Mouse (Mus musculus) MEL (cell line): ENCODE data around the gene Eef2k. TPM values are rescaled to one million over a fixed set of nuclear protein-coding genes. Genes with fewer than 3 reads are reported as not detected.

ENCODE experiments used
- DNase-seq: peaks from one replicate; pipeline ENCODE4 v3.0.0; 2011; ENCODE audit warnings: low read depth, low spot score
- H3K27ac ChIP-seq: 2 replicates; pipeline ENCODE4 v1.5.1; 2012; ENCODE audit warnings: low read depth, mild to moderate bottlenecking, control low read depth, low read length, moderate library complexity; ENCODE audit not compliant: control insufficient read depth
- H3K27me3 ChIP-seq, 2 experiments: fragments of 150-350 bp in 1 of 2; sonication (generic) in 1 of 2; 2 replicates each; pipeline ENCODE4 v1.6.1; 2012; ENCODE audit warnings: low read length in 2 of 2, mild to moderate bottlenecking in 2 of 2, improper control_type of control experiment in 1 of 2, moderate library complexity in 1 of 2; ENCODE audit not compliant: insufficient read depth in 2 of 2, control insufficient read depth in 1 of 2
- H3K36me3 ChIP-seq, 2 experiments: 2 replicates each; pipeline ENCODE4 v1.6.1; 2012 to 2014; ENCODE audit warnings: low read length in 2 of 2, improper control_type of control experiment in 1 of 2, inconsistent platforms in 1 of 2, mild to moderate bottlenecking in 1 of 2; ENCODE audit not compliant: insufficient read depth in 2 of 2, control insufficient read depth in 1 of 2
- H3K4me1 ChIP-seq, 2 experiments: fragments of 150-350 bp in 1 of 2; sonication (generic) in 1 of 2; 2 replicates each; pipeline ENCODE4 v1.6.1; 2012; ENCODE audit warnings: low read length in 2 of 2, improper control_type of control experiment in 1 of 2, mild to moderate bottlenecking in 1 of 2; ENCODE audit not compliant: insufficient read depth in 2 of 2, control insufficient read depth in 1 of 2
- H3K4me3 ChIP-seq, 2 experiments: fragments of 150-350 bp in 1 of 2; sonication (generic) in 1 of 2; 2 replicates each; pipeline ENCODE4 v1.5.1; 2012; ENCODE audit warnings: low read depth in 2 of 2, low read length in 2 of 2, mild to moderate bottlenecking in 2 of 2, moderate library complexity in 2 of 2, control low read depth in 1 of 2, improper control_type of control experiment in 1 of 2; ENCODE audit not compliant: control insufficient read depth in 1 of 2, insufficient read depth in 1 of 2
- H3K79me2 ChIP-seq: 2 replicates; pipeline ENCODE4 v1.6.1; 2012; ENCODE audit warnings: mild to moderate bottlenecking, low read length, moderate library complexity; ENCODE audit not compliant: control insufficient read depth, poor library complexity, insufficient read depth
- H3K9ac ChIP-seq: 2 replicates; pipeline ENCODE4 v1.6.1; 2012; ENCODE audit warnings: low read depth, mild to moderate bottlenecking, control low read depth, low read length, moderate library complexity; ENCODE audit not compliant: control insufficient read depth, poor library complexity, severe bottlenecking
- H3K9me3 ChIP-seq: fragments of 150-350 bp; sonication (generic); replicated peaks from 2 replicates; pipeline ENCODE4 v1.6.1; 2012; ENCODE audit warnings: mild to moderate bottlenecking, low read length, improper control_type of control experiment, moderate library complexity; ENCODE audit not compliant: insufficient read depth
- BHLHE40 ChIP-seq: IDR thresholded peaks from 2 replicates; pipeline ENCODE4 v1.6.1; 2012; ENCODE audit warnings: low read depth, mild to moderate bottlenecking, inconsistent platforms, low read length, improper control_type of control experiment, borderline replicate concordance
- CHD1 ChIP-seq: IDR thresholded peaks from 2 replicates; pipeline ENCODE4 v1.6.1; 2012; ENCODE audit warnings: low read depth, mild to moderate bottlenecking, inconsistent platforms, low read length, improper control_type of control experiment
- CHD2 ChIP-seq: IDR thresholded peaks from 2 replicates; pipeline ENCODE4 v1.6.1; 2011; ENCODE audit warnings: low read length, improper control_type of control experiment
- CTCF ChIP-seq, 3 experiments: IDR thresholded peaks in 2 of 3; conservative IDR thresholded peaks in 1 of 3; 2 replicates each; pipeline ENCODE4 v1.5.1; 2011 to 2012; ENCODE audit warnings: low read length in 3 of 3, low read depth in 2 of 3, mild to moderate bottlenecking in 2 of 3, improper control_type of control experiment in 1 of 3, inconsistent platforms in 1 of 3, mixed read lengths in 1 of 3, moderate library complexity in 1 of 3; ENCODE audit not compliant: control insufficient read depth in 1 of 3, insufficient read depth in 1 of 3, poor library complexity in 1 of 3, severe bottlenecking in 1 of 3
- ELF1 ChIP-seq: IDR thresholded peaks from 2 replicates; pipeline ENCODE4 v1.6.1; 2014; ENCODE audit warnings: low read depth, mild to moderate bottlenecking, inconsistent platforms, low read length, improper control_type of control experiment, moderate library complexity
- HCFC1 ChIP-seq: IDR thresholded peaks from 2 replicates; pipeline ENCODE4 v1.6.1; 2012; ENCODE audit warnings: low read depth, mild to moderate bottlenecking, inconsistent platforms, low read length, improper control_type of control experiment, moderate library complexity
- JUND ChIP-seq: IDR thresholded peaks from 2 replicates; pipeline ENCODE4 v1.6.1; 2011; ENCODE audit warnings: low read depth, mild to moderate bottlenecking, improper control_type of control experiment, low read length
- KAT2A ChIP-seq: conservative IDR thresholded peaks from 2 replicates; pipeline ENCODE4 v1.6.1; 2012; ENCODE audit warnings: low read depth, low read length, improper control_type of control experiment, inconsistent platforms
- MAX ChIP-seq: IDR thresholded peaks from 2 replicates; pipeline ENCODE4 v1.6.1; 2011; ENCODE audit warnings: low read length, improper control_type of control experiment
- MXI1 ChIP-seq: IDR thresholded peaks from 2 replicates; pipeline ENCODE4 v1.6.1; 2011; ENCODE audit warnings: mild to moderate bottlenecking, low read depth, low read length, improper control_type of control experiment
- MYB ChIP-seq: IDR thresholded peaks from 2 replicates; pipeline ENCODE4 v1.6.1; 2011; ENCODE audit warnings: mild to moderate bottlenecking, low read depth, low read length, improper control_type of control experiment
- NELFE ChIP-seq: IDR thresholded peaks from 2 replicates; pipeline ENCODE4 v1.6.1; 2011; ENCODE audit warnings: low read depth, low read length, improper control_type of control experiment
- NRF1 ChIP-seq: IDR thresholded peaks from 2 replicates; pipeline ENCODE4 v1.6.1; 2014; ENCODE audit warnings: low read depth, mild to moderate bottlenecking, inconsistent platforms, low read length, improper control_type of control experiment, moderate library complexity; ENCODE audit not compliant: poor library complexity, insufficient read depth, severe bottlenecking
- POLR2A ChIP-seq, 2 experiments: IDR thresholded peaks; 2 replicates each; pipeline ENCODE4 v1.6.1; 2011 to 2012; ENCODE audit warnings: low read length in 2 of 2, mild to moderate bottlenecking in 2 of 2, control low read depth in 1 of 2, improper control_type of control experiment in 1 of 2, low read depth in 1 of 2, moderate library complexity in 1 of 2; ENCODE audit not compliant: control insufficient read depth in 1 of 2, insufficient read depth in 1 of 2, poor library complexity in 1 of 2
- POLR2AphosphoS5 ChIP-seq: IDR thresholded peaks from 2 replicates; pipeline ENCODE4 v1.6.1; 2012; ENCODE audit warnings: low read depth, borderline replicate concordance, mild to moderate bottlenecking, inconsistent platforms, low read length, moderate library complexity, mixed read lengths
- RAD21 ChIP-seq: IDR thresholded peaks from 2 replicates; pipeline ENCODE4 v1.6.1; 2011; ENCODE audit warnings: mild to moderate bottlenecking, low read depth, low read length, improper control_type of control experiment
- RCOR1 ChIP-seq: IDR thresholded peaks from 2 replicates; pipeline ENCODE4 v1.6.1; 2012; ENCODE audit warnings: low read depth, mild to moderate bottlenecking, inconsistent platforms, low read length, improper control_type of control experiment
- SIN3A ChIP-seq: IDR thresholded peaks from 2 replicates; pipeline ENCODE4 v1.6.1; 2012; ENCODE audit warnings: low read length, improper control_type of control experiment, inconsistent platforms
- SMC3 ChIP-seq: IDR thresholded peaks from 2 replicates; pipeline ENCODE4 v1.6.1; 2011; ENCODE audit warnings: low read depth, low read length, improper control_type of control experiment
- TBP ChIP-seq: IDR thresholded peaks from 2 replicates; pipeline ENCODE4 v1.8.0; 2011; ENCODE audit warnings: low read depth, low read length, improper control_type of control experiment
- TCF12 ChIP-seq: IDR thresholded peaks from 2 replicates; pipeline ENCODE4 v1.6.1; 2014; ENCODE audit warnings: low read depth, mild to moderate bottlenecking, inconsistent platforms, low read length, improper control_type of control experiment, moderate library complexity
- USF1 ChIP-seq: IDR thresholded peaks from 2 replicates; pipeline ENCODE4 v1.6.1; 2014; ENCODE audit warnings: low read depth, mild to moderate bottlenecking, inconsistent platforms, low read length, improper control_type of control experiment, moderate library complexity
- USF2 ChIP-seq, 2 experiments: IDR thresholded peaks; 2 replicates each; pipeline ENCODE4 v1.6.1; 2011 to 2012; ENCODE audit warnings: improper control_type of control experiment in 2 of 2, low read length in 2 of 2, borderline replicate concordance in 1 of 2, inconsistent platforms in 1 of 2, low read depth in 1 of 2, mild to moderate bottlenecking in 1 of 2; ENCODE audit not compliant: insufficient read depth in 1 of 2
- ZC3H11A ChIP-seq: IDR thresholded peaks from 2 replicates; pipeline ENCODE4 v1.6.1; 2012; ENCODE audit warnings: low read depth, mild to moderate bottlenecking, inconsistent platforms, low read length, improper control_type of control experiment
- ZMIZ1 ChIP-seq: IDR thresholded peaks from 2 replicates; pipeline ENCODE4 v1.6.1; 2012; ENCODE audit warnings: low read depth, mild to moderate bottlenecking, inconsistent platforms, low read length, improper control_type of control experiment, moderate library complexity
- polyA plus RNA-seq, 2 experiments: library from polyadenylated mRNA; stranded (reverse) in 1 of 2; unstranded in 1 of 2; fragments of >175 nt in 1 of 2; fragments of >200 nt in 1 of 2; gene quantifications; 2 replicates each; pipeline versions ENCODE4 v1.2.1 to v1.2.4; 2012; ENCODE audit warnings: low replicate concordance in 2 of 2, low read depth in 1 of 2; ENCODE audit not compliant: insufficient read length in 2 of 2, insufficient read depth in 1 of 2, missing spikeins in 1 of 2
- total RNA-seq: library from RNA; depleted of rRNA; stranded (reverse); fragments of 300-350 nt; gene quantifications from 2 replicates; pipeline ENCODE4 v1.2.3, GENCODE M21; 2012

Gene Eef2k
- total and polyA plus RNA-seq, 3 experiments = 56.2 to 69.2 TPM; not detected in 1

DNA sequence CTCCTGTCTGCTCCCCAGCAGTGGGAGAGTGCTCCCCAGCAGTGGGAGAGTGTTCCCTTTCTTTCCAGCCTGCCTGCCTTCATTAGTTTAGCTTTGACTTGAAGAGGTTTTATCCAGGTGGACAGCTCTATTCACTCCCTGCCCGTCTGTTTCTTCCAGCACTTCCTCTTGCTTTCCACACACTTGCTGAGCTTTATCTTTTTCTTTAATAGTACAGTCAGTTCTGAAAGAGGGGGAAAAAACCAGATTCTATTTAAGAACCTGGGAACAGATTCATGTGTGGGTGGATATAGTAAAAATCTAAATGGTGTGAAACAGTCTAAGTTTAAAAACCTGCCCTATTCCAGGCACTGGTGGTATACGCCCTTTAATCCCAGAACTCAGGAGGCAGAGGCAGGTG lies 17.5 kb upstream of the Eef2k start:
- Histone ChIP-seq H3K4me3 (no peak overlapping the region), H3K4me1 (peaks cover 0 to 8% of the 10 kb centered on the region in 2 experiments; a peak in 2 of 4 replicates), H3K36me3 (peaks cover 0 to 4% of the 10 kb centered on the region in 2 experiments; a peak in 1 of 4 replicates), H3K27ac (no peak overlapping the region), H3K9me3 (no peaks in the 10 kb centered on the region), H3K79me2 (no peaks in the 10 kb centered on the region), H3K9ac (no peak overlapping the region), H3K27me3 (peaks cover 0 to 1% of the 10 kb centered on the region in 2 experiments; a peak in 1 of 4 replicates)
- no peak for TF ChIP-seq MAX
- no peak for TF ChIP-seq ELF1
- no peak for TF ChIP-seq MYB
- TF ChIP-seq USF1 = no peak
- no peak for TF ChIP-seq NRF1
- no peak for TF ChIP-seq CHD2
- TF ChIP-seq CHD1 = no peak
- no peak for TF ChIP-seq TBP
- TF ChIP-seq POLR2AphosphoS5 = no peak
- no peak for TF ChIP-seq ZMIZ1
- TF ChIP-seq MXI1 = no peak
- TF ChIP-seq SMC3 = no peak
- no peak for DNase-seq

DNA sequence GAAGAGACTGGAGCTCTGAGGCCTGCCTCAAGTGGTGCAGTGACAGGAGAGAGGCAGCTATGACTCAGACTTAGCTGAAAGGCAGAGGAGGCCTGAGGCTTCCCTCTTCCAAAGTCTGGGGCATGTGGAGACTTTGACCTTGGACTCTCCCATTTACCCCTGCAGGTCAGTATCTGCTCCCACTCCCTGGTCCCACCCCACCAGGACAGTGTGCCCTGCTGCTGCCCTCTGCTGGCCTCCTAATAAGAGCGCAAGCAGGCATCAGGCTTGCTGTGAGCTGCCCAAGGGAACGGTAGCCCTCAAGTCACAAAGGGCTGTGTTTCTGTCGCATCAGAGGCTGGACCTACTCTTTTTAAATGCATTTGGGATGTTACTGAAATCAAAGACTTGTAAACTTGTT lies 16.2 kb upstream of the Eef2k start:
- Histone ChIP-seq H3K27ac (no peak overlapping the region), H3K27me3 (peaks cover 0 to 1% of the 10 kb centered on the region in 2 experiments; a peak in 1 of 4 replicates)
- DNase-seq = peak; percentile 60
- TF ChIP-seq ZC3H11A (peak; percentile 37; the same call in 1 of the 2 replicates), TBP (no peak), SMC3 (peak; percentile 76), BHLHE40 (no peak), POLR2A (IDR thresholded peaks at IDR 0.05; ENCODE audit: control insufficient read depth in 1 of 2, insufficient read depth in 1 of 2, low read depth in 1 of 2, low read length in 2 of 2, poor library complexity in 1 of 2) (no peak), CTCF (IDR thresholded peaks at IDR 0.05 in 2 of 3, conservative IDR thresholded peaks at IDR 0.05 in 1 of 3; ENCODE audit: control insufficient read depth in 1 of 3, insufficient read depth in 1 of 3, low read depth in 2 of 3, low read length in 3 of 3, poor library complexity in 1 of 3, severe bottlenecking in 1 of 3) (peak; percentile 80 to 90 (median 81)), USF2 (IDR thresholded peaks at IDR 0.05; ENCODE audit: borderline replicate concordance in 1 of 2, insufficient read depth in 1 of 2, low read depth in 1 of 2, low read length in 2 of 2) (no peak), CHD2 (no peak), POLR2AphosphoS5 (no peak), TCF12 (no peak), SIN3A (peak; percentile 32; the same call in 1 of the 2 replicates), ELF1 (no peak), HCFC1 (no peak), KAT2A (no peak), JUND (no peak), NELFE (no peak), RAD21 (peak; percentile 45), USF1 (no peak), RCOR1 (no peak)
- TF ChIP-seq, all 39 proteins: peak for 5
- H3K79me2 ChIP-seq = no peaks in the 10 kb centered on the region
- no peak overlapping the region for H3K9ac ChIP-seq
- peaks cover 0 to 4% of the 10 kb centered on the region in 2 experiments; a peak in 1 of 4 replicates for H3K36me3 ChIP-seq
- no peaks in the 10 kb centered on the region for H3K9me3 ChIP-seq
- H3K4me3 ChIP-seq = no peak overlapping the region
- H3K4me1 ChIP-seq = peaks cover 0 to 11% of the 10 kb centered on the region in 2 experiments; a peak in 2 of 4 replicates
